Mouse (Mus musculus) liver, embryonic 11.5 days (tissue): ENCODE measurements around the gene Wdr38. TPM values are rescaled to one million over a fixed set of nuclear protein-coding genes. Genes with fewer than 3 reads are reported as not detected.
A peak's percentile ranks its signal among the peaks of the same experiment; 100 is the strongest.

Experiments
- ATAC-seq: fragments of 200-750 bp; cut with Nextera tagmentation; replicated peaks from 2 replicates; pipeline ENCODE4 v1.8.0; 2017; ENCODE audit warnings: moderate number of reproducible peaks, mild to moderate bottlenecking, moderate TSS enrichment, moderate library complexity; ENCODE audit not compliant: low FRiP score
- DNase-seq: peaks from one replicate; pipeline ENCODE4 v3.0.0-alpha.2; 2017; ENCODE audit warnings: low spot score
- H3K27ac ChIP-seq: fragments of 300-500 bp; sonication (generic); 2 replicates; pipeline ENCODE4 v1.5.1; 2014; ENCODE audit warnings: mild to moderate bottlenecking, low read depth, low read length, control low read depth
- H3K27me3 ChIP-seq: fragments of 300-500 bp; sonication (generic); replicated peaks from 2 replicates; pipeline ENCODE4 v1.6.1; 2014; ENCODE audit warnings: low read length, mixed read lengths; ENCODE audit not compliant: control insufficient read depth, insufficient read depth
- H3K36me3 ChIP-seq: fragments of 300-500 bp; sonication (generic); 2 replicates; pipeline ENCODE4 v1.6.1; 2014; ENCODE audit warnings: mild to moderate bottlenecking, low read length, moderate library complexity, mixed read lengths; ENCODE audit not compliant: control insufficient read depth, insufficient read depth
- H3K4me1 ChIP-seq: fragments of 300-500 bp; sonication (generic); replicated peaks from 2 replicates; pipeline ENCODE4 v1.6.1; 2014; ENCODE audit warnings: low read length, mixed read lengths; ENCODE audit not compliant: control insufficient read depth, insufficient read depth
- H3K4me2 ChIP-seq: fragments of 300-500 bp; sonication (generic); 2 replicates; pipeline ENCODE4 v1.6.1; 2014; ENCODE audit warnings: mild to moderate bottlenecking, control low read depth, moderate library complexity
- H3K4me3 ChIP-seq: fragments of 300-500 bp; sonication (generic); 2 replicates; pipeline ENCODE4 v1.5.1; 2014; ENCODE audit warnings: low read depth, low read length, control low read depth
- H3K9ac ChIP-seq: fragments of 300-500 bp; sonication (generic); 2 replicates; pipeline ENCODE4 v1.6.1; 2014; ENCODE audit warnings: low read depth, low read length, control low read depth
- H3K9me3 ChIP-seq: fragments of 300-500 bp; sonication (generic); 2 replicates; pipeline ENCODE4 v1.6.1; 2016; ENCODE audit warnings: low read length, inconsistent platforms, mixed read lengths; ENCODE audit not compliant: control insufficient read depth
- WGBS: fragments of 180-500 bp; shearing (Covaris S2); extraction: QIAGEN DNeasy Blood & Tissue Kit; methylation state at CpG from one replicate; pipeline ENCODE4 v1.1.7; 2014; 5-methylcytosine and 5-hydroxymethylcytosine counted together
- polyA plus RNA-seq: library from polyadenylated mRNA; unstranded; fragments of >200 nt; fragmentation: Nextera tagmentation; extraction: Ambion mirVana; gene quantifications from 2 replicates; pipeline ENCODE4 v1.2.1, GENCODE M21; 2014

Wdr38 gene
- polyA plus RNA-seq, 1 experiment from 2014 or later, result 1.4 TPM

- no peak for DNase-seq
- H3K4me2 ChIP-seq, result peak overlapping the region; percentile 67
- ATAC-seq, result no peak
- peaks cover 41% of the 10 kb centered on the region for H3K36me3 ChIP-seq
- H3K4me1 ChIP-seq, result peaks cover 42% of the 10 kb centered on the region
- H3K4me3 ChIP-seq, result peak overlapping the region; percentile 79
- H3K27ac ChIP-seq, result peak overlapping the region; percentile 78
- H3K9me3 ChIP-seq, result no peaks in the 10 kb centered on the region
- 32% methylated on average over 8 of the region's 8 CpGs for WGBS
- H3K9ac ChIP-seq, result peak overlapping the region; percentile 94
- H3K27me3 ChIP-seq, result no peaks in the 10 kb centered on the region
Measured at GRCm38 (mm10) chr2:39003106-39003505, 5.8 kb downstream of the Wdr38 start.

- WGBS, result 37% methylated on average over 5 of the region's 5 CpGs
- peaks cover 42% of the 10 kb centered on the region for H3K4me1 ChIP-seq
- H3K4me2 ChIP-seq, result peak overlapping the region; percentile 67
- ATAC-seq (no peak), DNase-seq (no peak)
- H3K4me3 ChIP-seq, result peak overlapping the region; percentile 79
- peaks cover 41% of the 10 kb centered on the region for H3K36me3 ChIP-seq
- peak overlapping the region; percentile 94 for H3K9ac ChIP-seq
- H3K27me3 ChIP-seq, result no peaks in the 10 kb centered on the region
- no peaks in the 10 kb centered on the region for H3K9me3 ChIP-seq
- peak overlapping the region; percentile 78 for H3K27ac ChIP-seq
Measured at GRCm38 (mm10) chr2:39003512-39003911, 6.2 kb downstream of the Wdr38 start.

GRCm38 (mm10) chr2:39004372-39004771, 7.1 kb downstream of the Wdr38 start:
- ATAC-seq, result no peak
- Histone ChIP-seq H3K4me1 (peaks cover 48% of the 10 kb centered on the region), H3K27ac (peak overlapping the region; percentile 78), H3K9me3 (no peaks in the 10 kb centered on the region), H3K4me3 (peak overlapping the region; percentile 79), H3K4me2 (peak overlapping the region; percentile 67), H3K36me3 (peaks cover 41% of the 10 kb centered on the region), H3K9ac (peak overlapping the region; percentile 94), H3K27me3 (no peaks in the 10 kb centered on the region)
- WGBS, result under 1% methylated on average over 11 of the region's 11 CpGs
- DNase-seq, result no peak

- Histone ChIP-seq H3K4me3 (peak within 1 kb of the TSS; percentile 79), H3K27me3 (no peaks in the 10 kb centered on the region), H3K4me2 (peak within 1 kb of the TSS; percentile 67), H3K36me3 (peaks cover 39% of the 10 kb centered on the region), H3K9ac (peak within 1 kb of the TSS; percentile 94), H3K27ac (peak within 1 kb of the TSS; percentile 78), H3K9me3 (no peaks in the 10 kb centered on the region), H3K4me1 (peaks cover 48% of the 10 kb centered on the region)
- ATAC-seq (peak; percentile 82), DNase-seq (peak; percentile 90)
- under 1% methylated on average over 58 of the region's 58 CpGs for WGBS
Measured at GRCm38 (mm10) chr2:39004880-39005435, 7.7 kb downstream of the Wdr38 start, which contains the start of gene Arpc5l. Gene Arpc5l, plus strand, starts transcription at chr2:39005348.

- H3K4me3 ChIP-seq, result peak within 1 kb of the TSS; percentile 79
- H3K27me3 ChIP-seq, result no peaks in the 10 kb centered on the region
- H3K4me2 ChIP-seq, result peak within 1 kb of the TSS; percentile 67
- ATAC-seq (no peak), DNase-seq (no peak)
- H3K36me3 ChIP-seq, result peaks cover 32% of the 10 kb centered on the region
- WGBS, result 10% methylated on average over 15 of the region's 15 CpGs
- H3K27ac ChIP-seq, result peak within 1 kb of the TSS; percentile 78
- H3K9ac ChIP-seq, result peak within 1 kb of the TSS; percentile 94
- H3K4me1 ChIP-seq, result peaks cover 47% of the 10 kb centered on the region
- no peaks in the 10 kb centered on the region for H3K9me3 ChIP-seq
Measured at GRCm38 (mm10) chr2:39005574-39006079, 8.4 kb downstream of the Wdr38 start, which contains the start of gene Rpl35. Gene Rpl35, minus strand, starts transcription at chr2:39005624.

GRCm38 (mm10) chr2:39006149-39006730, 9.0 kb downstream of the Wdr38 start:
- Histone ChIP-seq H3K9ac (no peak overlapping the region), H3K27ac (no peak overlapping the region), H3K4me2 (peak overlapping the region; percentile 67), H3K27me3 (no peaks in the 10 kb centered on the region), H3K4me1 (peaks cover 47% of the 10 kb centered on the region), H3K9me3 (no peaks in the 10 kb centered on the region), H3K36me3 (peaks cover 26% of the 10 kb centered on the region), H3K4me3 (peak overlapping the region; percentile 79)
- 79% methylated on average over 14 of the region's 14 CpGs for WGBS
- no peak for DNase-seq
- ATAC-seq, result no peak

- Histone ChIP-seq H3K27ac (peak overlapping the region; percentile 97), H3K4me1 (peaks cover 36% of the 10 kb centered on the region), H3K9ac (peak overlapping the region; percentile 92), H3K4me2 (peak overlapping the region; percentile 67), H3K9me3 (no peaks in the 10 kb centered on the region), H3K27me3 (no peaks in the 10 kb centered on the region), H3K4me3 (peak overlapping the region; percentile 87), H3K36me3 (peaks cover 12% of the 10 kb centered on the region)
- WGBS, result under 1% methylated on average over 44 of the region's 44 CpGs
- DNase-seq (peak; percentile 95), ATAC-seq (peak; percentile 83)
Measured at GRCm38 (mm10) chr2:39007865-39008264, 10.6 kb downstream of the Wdr38 start.

- Histone ChIP-seq H3K4me3 (peak overlapping the region; percentile 87), H3K9me3 (no peaks in the 10 kb centered on the region), H3K4me2 (peak overlapping the region; percentile 67), H3K4me1 (peaks cover 32% of the 10 kb centered on the region), H3K27me3 (no peaks in the 10 kb centered on the region), H3K9ac (peak overlapping the region; percentile 92), H3K36me3 (peaks cover 7% of the 10 kb centered on the region), H3K27ac (peak overlapping the region; percentile 97)
- DNase-seq (no peak), ATAC-seq (peak; percentile 22)
- WGBS, result under 1% methylated on average over 25 of the region's 25 CpGs
Measured at GRCm38 (mm10) chr2:39008350-39008851, 11.1 kb downstream of the Wdr38 start.
